Mouse (Mus musculus): ENCODE data around the gene Gzmd.
"Not testable (repeated sequence)": the region's sequence is repeated elsewhere in the genome, so short reads cannot be mapped to it uniquely, and the experiment has no call there.

Gzmd gene

DNA sequence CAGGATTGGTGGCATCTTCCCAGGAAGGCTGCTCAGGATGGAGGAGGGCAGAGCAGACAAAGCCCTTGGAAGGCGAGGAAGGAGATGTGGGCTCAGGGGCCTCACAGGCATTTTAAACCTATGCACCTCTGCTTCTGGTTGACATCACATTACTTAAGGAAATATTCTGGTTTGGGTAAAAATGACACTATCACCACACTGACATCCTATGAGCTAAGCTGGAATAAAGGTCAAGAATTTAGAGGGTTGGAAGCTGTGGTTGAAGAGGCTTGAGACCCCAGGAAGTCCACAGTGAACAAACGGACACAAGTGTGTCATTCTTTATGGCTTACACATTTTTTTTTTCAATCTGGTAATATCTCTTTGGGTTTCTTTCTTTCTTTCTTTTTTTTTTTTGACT, at the start of gene Gzmd:
Gene Gzmd (minus strand): TSS at position 101 of the 400 bp plus-strand sequence.
- not testable (repeated sequence) for TF ChIP-seq GATA4 (IDR thresholded peaks at IDR 0.05; ENCODE audit: insufficient replicate concordance, low read length)

DNA sequence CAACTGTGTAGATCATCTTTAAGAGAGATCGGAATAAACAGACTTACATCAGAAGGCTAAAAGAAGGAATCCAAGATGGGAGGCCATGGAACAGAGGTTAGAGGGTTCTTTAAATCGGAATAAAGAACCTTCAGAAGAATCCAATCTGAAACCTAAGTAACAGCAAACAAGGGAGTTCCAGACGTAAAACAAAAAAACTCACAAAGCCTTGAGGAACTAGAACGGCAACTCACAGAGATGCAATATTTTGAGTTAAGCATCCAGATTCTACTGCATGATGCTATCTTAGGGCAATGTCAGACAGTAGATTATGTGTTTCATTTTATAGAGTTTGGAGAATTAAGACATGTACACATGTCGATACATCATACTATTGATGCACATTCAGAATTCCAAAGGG, 42.1 kb upstream of the Gzmd start, which contains the start of gene Gzmn:
Gene Gzmn (minus strand): TSS at position 101 of the 400 bp plus-strand sequence.
- no peak for TF ChIP-seq GATA4 (IDR thresholded peaks at IDR 0.05; ENCODE audit: insufficient replicate concordance, low read length)

DNA sequence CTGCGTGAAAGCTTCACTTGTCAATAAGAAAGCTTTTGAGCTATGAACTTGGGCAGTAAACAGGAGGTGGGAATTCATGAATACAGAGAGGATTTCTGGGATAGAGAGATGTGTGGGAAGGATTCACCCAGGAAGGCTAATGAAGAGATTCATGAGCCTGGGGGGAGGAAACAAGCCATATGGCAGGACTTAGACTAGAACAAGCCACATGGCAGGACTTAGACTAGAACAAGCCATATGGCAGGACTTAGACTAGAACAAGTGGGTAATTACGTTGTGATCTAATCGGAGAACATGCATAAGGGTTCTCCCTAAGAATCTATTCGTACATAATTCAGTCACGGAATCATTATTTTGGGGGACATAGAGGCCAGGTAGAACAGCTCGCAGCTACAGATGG, 41.0 kb upstream of the Gzmd start:
- no peak for TF ChIP-seq GATA4 (IDR thresholded peaks at IDR 0.05; ENCODE audit: insufficient replicate concordance, low read length)

DNA sequence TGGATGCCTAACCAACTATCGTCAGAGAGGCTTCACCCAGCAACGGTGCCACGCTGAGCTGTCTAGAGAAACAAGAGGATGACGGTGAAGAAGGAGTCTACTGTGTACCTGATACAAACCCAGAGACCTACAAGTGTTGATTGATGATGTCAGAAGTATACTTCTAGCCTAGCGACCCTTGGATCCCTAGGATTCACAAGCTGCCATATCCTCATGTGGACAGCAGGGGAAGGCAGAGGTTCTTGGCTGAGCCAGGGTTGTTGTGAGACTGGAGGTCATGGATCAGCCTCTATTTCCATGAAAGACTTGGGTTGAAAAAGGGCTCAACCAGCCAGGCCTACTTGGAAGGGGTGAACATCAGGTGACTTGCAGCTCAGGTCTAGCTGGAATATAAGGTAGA, 40.3 kb upstream of the Gzmd start:
- TF ChIP-seq GATA4 (IDR thresholded peaks at IDR 0.05; ENCODE audit: insufficient replicate concordance, low read length), result no peak

DNA sequence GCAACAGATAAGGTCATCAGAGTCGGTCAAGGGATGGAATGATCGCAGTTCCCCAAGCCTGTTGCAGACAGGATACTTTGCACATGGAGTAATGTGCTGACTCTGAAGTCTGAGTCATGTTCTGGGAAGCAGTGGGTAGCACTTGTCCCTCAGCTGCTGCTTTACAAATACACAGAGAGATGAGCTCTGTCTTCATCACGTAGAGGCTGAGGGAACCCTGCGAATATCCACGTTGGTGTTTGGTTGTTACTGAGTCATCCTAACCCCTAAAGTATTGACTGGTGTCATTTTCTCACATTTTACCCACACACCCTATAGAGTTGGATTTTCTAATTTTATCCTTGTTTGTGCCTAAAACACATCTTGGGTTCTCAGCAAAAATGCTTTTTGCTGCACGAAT, 35.6 kb upstream of the Gzmd start:
- no peak for TF ChIP-seq GATA4 (IDR thresholded peaks at IDR 0.05; ENCODE audit: insufficient replicate concordance, low read length)

- TF ChIP-seq GATA4 (IDR thresholded peaks at IDR 0.05; ENCODE audit: insufficient replicate concordance, low read length), result no peak
Measured at GRCm38 (mm10) chr14:56162109-56162508, 29.7 kb upstream of the Gzmd start.

- TF ChIP-seq GATA4 (IDR thresholded peaks at IDR 0.05; ENCODE audit: insufficient replicate concordance, low read length), result not testable (repeated sequence)
Measured at GRCm38 (mm10) chr14:56159479-56159878, 27.1 kb upstream of the Gzmd start, which contains the start of gene Gzmg. TSS of gene Gzmg (minus strand) at chr14:56159579.

GRCm38 (mm10) chr14:56155340-56155739, 22.9 kb upstream of the Gzmd start:
- no peak for TF ChIP-seq GATA4 (IDR thresholded peaks at IDR 0.05; ENCODE audit: insufficient replicate concordance, low read length)

DNA sequence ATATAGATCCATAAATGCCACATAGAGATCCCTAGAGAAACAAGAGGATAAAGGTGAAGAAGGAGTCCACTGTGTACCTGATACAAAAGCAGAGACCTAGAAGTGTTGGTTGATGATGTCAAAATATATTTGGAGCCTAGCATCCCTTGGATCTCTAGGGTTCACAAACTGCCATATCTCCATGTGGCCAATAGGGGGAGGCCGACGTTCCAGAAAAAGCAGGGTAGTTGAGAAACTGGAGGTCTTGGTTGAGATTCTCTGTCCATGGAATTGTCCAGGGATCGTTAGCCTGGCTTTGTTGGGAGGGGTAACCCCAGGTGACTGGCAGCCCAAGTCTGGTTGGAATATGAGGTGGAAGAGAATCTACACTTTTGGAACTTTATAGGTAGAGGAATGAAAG, 4.1 kb downstream of the Gzmd start:
- no peak for TF ChIP-seq GATA4 (IDR thresholded peaks at IDR 0.05; ENCODE audit: insufficient replicate concordance, low read length)

DNA sequence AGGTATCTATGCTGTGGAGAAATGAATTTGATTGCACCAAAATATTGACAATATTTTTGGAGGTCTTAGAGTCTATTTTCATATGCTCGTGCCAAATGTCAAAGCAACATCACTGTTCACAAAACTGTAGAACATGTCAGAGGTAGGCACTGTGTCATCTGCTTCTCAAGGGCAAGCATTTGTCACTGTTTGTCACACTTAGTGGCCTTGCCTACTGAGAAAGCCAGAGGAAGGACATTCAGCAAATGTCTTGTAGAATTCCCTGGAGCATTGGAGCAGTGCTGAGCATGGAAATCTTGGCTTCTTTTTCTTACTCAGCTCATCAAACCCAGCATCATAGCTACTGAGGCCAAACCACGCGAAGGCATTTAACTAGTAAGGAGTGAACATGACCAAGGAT, 8.9 kb downstream of the Gzmd start:
- TF ChIP-seq GATA4 (IDR thresholded peaks at IDR 0.05; ENCODE audit: insufficient replicate concordance, low read length), result no peak

DNA sequence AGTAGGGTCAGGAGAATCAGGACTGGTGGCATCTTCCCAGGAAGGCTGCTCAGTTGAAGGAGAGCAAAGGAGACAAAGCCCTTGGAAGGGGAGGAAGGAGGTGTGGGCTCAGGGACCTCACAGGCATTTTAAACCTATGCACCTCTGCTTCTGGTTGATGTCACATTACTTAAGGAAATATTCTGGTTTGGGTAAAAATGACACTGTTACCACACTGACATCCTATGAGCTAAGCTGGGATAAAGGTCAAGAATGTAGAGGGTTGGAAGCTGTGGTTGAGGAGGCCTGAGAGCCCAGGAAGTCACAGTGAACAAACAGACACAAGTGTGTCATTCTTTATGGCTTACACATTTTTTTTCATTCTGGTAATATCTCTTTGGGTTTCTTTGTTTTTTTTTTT, 11.9 kb downstream of the Gzmd start, which contains the start of gene Gzme:
Gene Gzme (minus strand): TSS at position 101 of the 400 bp plus-strand sequence.
- TF ChIP-seq GATA4 (IDR thresholded peaks at IDR 0.05; ENCODE audit: insufficient replicate concordance, low read length), result no peak

GRCm38 (mm10) chr14:56105447-56106180, 26.8 kb downstream of the Gzmd start:
- no peak for TF ChIP-seq GATA4 (IDR thresholded peaks at IDR 0.05; ENCODE audit: insufficient replicate concordance, low read length)

GRCm38 (mm10) chr14:56105016-56105415, 27.4 kb downstream of the Gzmd start:
- no peak for TF ChIP-seq GATA4 (IDR thresholded peaks at IDR 0.05; ENCODE audit: insufficient replicate concordance, low read length)

- no peak for TF ChIP-seq GATA4 (IDR thresholded peaks at IDR 0.05; ENCODE audit: insufficient replicate concordance, low read length)
Measured at GRCm38 (mm10) chr14:56103452-56103851, 29.0 kb downstream of the Gzmd start.

- TF ChIP-seq GATA4 (IDR thresholded peaks at IDR 0.05; ENCODE audit: insufficient replicate concordance, low read length), result no peak
Measured at GRCm38 (mm10) chr14:56102386-56102785, 30.0 kb downstream of the Gzmd start, which contains the start of gene Ctsg. TSS of gene Ctsg (minus strand) at chr14:56102574.

GRCm38 (mm10) chr14:56098940-56099339, 33.5 kb downstream of the Gzmd start:
- no peak for TF ChIP-seq GATA4 (IDR thresholded peaks at IDR 0.05; ENCODE audit: insufficient replicate concordance, low read length)

DNA sequence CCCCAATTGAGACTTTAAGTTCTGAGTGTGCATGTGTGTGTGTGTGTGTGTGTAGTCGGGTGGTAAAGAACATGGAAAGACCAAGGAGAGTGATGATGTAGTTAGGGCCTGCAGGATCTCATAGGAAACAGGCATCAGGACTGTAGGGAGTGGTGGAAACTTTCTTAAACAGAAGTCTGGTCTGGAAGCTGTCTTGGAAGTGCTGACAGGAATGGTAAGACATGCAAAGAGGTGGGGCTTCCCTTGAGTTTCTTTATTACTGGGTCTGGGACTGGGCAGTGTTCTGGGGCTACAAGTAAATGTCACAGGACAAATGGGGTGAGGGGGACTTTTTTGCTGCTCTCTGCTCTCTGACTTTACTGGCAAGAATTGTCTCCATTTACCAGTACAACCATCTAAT, 34.8 kb downstream of the Gzmd start:
- TF ChIP-seq GATA4 (IDR thresholded peaks at IDR 0.05; ENCODE audit: insufficient replicate concordance, low read length), result no peak
